Mouse (Mus musculus): ENCODE data around the gene Gnas.

DNA sequence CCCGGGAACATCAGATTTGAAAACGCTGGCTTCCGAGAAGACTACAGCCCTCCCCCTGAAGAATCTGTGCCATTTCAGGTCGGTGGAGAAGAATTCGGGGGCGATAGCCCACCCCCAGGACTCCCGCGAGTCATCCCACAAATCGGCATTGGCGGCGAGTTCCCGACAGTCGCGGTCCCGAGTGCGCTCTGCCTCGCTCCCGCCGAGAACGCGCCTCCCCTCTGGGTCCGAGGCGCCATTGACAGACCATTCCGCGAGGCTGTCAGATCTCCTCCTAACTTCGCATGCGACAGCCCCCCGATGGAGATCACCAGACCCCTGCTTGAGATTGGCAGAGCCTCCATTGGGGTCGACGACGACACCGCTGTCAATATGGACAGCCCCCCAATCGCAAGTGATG, 14.4 kb downstream of the Gnas start:
- TF ChIP-seq CTCF (conservative IDR thresholded peaks at IDR 0.05; ENCODE audit: insufficient read depth, insufficient read length, low read depth, low read length) (no peak), POLR2A (IDR thresholded peaks at IDR 0.05; ENCODE audit: low read depth, low read length) (no peak)

Measured in kidney, adult 2 months (tissue).